Mouse (Mus musculus) E14TG2a.4 (cell line): ENCODE results near the gene Mtmr6.

Experiments
- CTCF ChIP-seq: conservative IDR thresholded peaks from 2 replicates; pipeline ENCODE4 v1.5.1; 2014; ENCODE audit warnings: low read length
- POU5F1 ChIP-seq: IDR thresholded peaks from 2 replicates; pipeline ENCODE4 v1.6.1; 2014; ENCODE audit warnings: low read length, borderline replicate concordance

DNA sequence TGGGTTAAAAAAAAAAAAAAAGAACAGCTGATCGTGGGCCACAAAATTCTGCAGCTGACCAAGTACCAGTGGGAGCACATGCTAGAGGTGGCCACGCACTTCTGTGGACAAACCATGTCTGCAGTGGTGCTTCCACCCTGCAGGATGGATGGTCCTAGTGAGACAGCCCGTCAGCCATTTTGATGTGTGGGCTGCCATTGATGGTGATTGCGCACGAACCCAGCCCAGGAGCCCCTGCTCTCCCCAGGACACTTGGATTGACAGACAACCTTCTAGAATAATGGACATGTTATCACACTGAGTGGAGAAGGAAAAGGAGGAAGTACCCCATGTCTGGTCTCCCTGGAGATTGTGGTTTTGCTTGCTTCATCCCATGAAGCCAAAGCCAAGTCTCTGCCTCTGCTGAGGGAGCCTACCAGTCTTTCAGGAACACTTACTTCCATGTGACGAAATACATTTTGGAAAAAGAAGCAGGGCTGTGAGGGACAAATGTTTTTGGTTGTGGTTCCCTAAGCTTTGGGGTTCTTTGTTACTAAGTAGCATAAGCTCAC, 80.4 kb downstream of the Mtmr6 start:
- TF ChIP-seq CTCF (no peak), POU5F1 (no peak)
